Mouse (Mus musculus) kidney, embryonic 14.5 days (tissue): ENCODE measurements around the gene Cfap54. TPM values are rescaled to one million over a fixed set of nuclear protein-coding genes. Genes with fewer than 3 reads are reported as not detected.

Experiments
- ATAC-seq: fragments of 200-750 bp; cut with Nextera tagmentation; 2 replicates; pipeline ENCODE4 v1.8.0; 2017; ENCODE audit warnings: moderate number of reproducible peaks, mild to moderate bottlenecking, moderate TSS enrichment, moderate library complexity; ENCODE audit not compliant: low FRiP score, low TSS enrichment
- H3K27ac ChIP-seq: fragments of 300-500 bp; sonication (generic); 2 replicates; pipeline ENCODE4 v1.5.1; 2014; ENCODE audit warnings: low read depth, mild to moderate bottlenecking, low read length, moderate library complexity, mixed read lengths
- H3K27me3 ChIP-seq: fragments of 300-500 bp; sonication (generic); 2 replicates; pipeline ENCODE4 v1.6.1; 2014; ENCODE audit warnings: mild to moderate bottlenecking, low read length; ENCODE audit not compliant: control insufficient read depth, insufficient read depth
- H3K36me3 ChIP-seq: fragments of 300-500 bp; sonication (generic); 2 replicates; pipeline ENCODE4 v1.6.1; 2014; ENCODE audit warnings: low read length, mixed read lengths; ENCODE audit not compliant: control insufficient read depth, insufficient read depth
- H3K4me1 ChIP-seq: fragments of 300-500 bp; sonication (generic); 2 replicates; pipeline ENCODE4 v1.6.1; 2014; ENCODE audit warnings: low read length, mixed read lengths; ENCODE audit not compliant: control insufficient read depth, insufficient read depth
- H3K4me2 ChIP-seq: fragments of 300-500 bp; sonication (generic); replicated peaks from 2 replicates; pipeline ENCODE4 v1.6.1; 2014; ENCODE audit warnings: low read depth, mild to moderate bottlenecking, low read length
- H3K4me3 ChIP-seq: fragments of 300-500 bp; sonication (generic); 2 replicates; pipeline ENCODE4 v1.5.1; 2014; ENCODE audit warnings: mild to moderate bottlenecking, low read length
- H3K9ac ChIP-seq: fragments of 300-500 bp; sonication (generic); 2 replicates; pipeline ENCODE4 v1.6.1; 2014; ENCODE audit warnings: low read depth, mild to moderate bottlenecking, low read length, moderate library complexity
- H3K9me3 ChIP-seq: fragments of 300-500 bp; sonication (generic); 2 replicates; pipeline ENCODE4 v1.6.1; 2016; ENCODE audit warnings: low read length; ENCODE audit not compliant: control insufficient read depth
- WGBS: fragments of 180-500 bp; shearing (Covaris S2); extraction: QIAGEN DNeasy Blood & Tissue Kit; methylation state at CpG from one replicate; pipeline ENCODE4 v1.1.7; 2014; 5-methylcytosine and 5-hydroxymethylcytosine counted together
- polyA plus RNA-seq: library from polyadenylated mRNA; unstranded; fragments of >200 nt; fragmentation: Nextera tagmentation; extraction: Ambion mirVana; gene quantifications from 2 replicates; pipeline ENCODE4 v1.2.1, GENCODE M21; 2014

Gene Cfap54
- polyA plus RNA-seq, 1 experiment from 2014 or later, result 0.49 TPM

DNA sequence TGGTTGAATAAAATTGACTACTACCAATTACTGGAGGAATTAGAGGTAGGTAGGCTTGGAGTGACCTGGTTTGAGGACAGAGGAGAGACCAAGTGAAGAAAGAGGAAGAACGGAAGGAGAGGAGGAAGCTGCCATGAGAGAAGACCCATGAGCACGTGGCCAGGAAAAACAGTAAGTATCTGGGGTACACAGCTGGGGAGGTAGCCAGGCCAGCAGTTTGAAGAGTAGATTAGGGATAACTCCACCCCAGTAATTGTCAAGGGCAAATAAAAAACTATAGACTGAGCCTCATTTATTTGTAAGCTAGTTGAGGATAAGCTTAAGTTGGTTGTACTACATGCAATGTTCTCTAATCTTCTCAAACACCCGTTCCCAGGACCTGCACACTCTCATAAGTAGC lies 116.3 kb downstream of the Cfap54 start:
- 76% methylated on average over 3 of the region's 3 CpGs for WGBS
- no peaks in the 10 kb centered on the region for H3K4me1 ChIP-seq
- no peaks in the 10 kb centered on the region for H3K36me3 ChIP-seq

GRCm38 (mm10) chr10:92950044-92950443 lies 131.4 kb downstream of the Cfap54 start:
- Histone ChIP-seq H3K9ac (no peak overlapping the region), H3K27ac (no peak overlapping the region), H3K36me3 (no peaks in the 10 kb centered on the region), H3K4me3 (no peak overlapping the region), H3K9me3 (no peaks in the 10 kb centered on the region), H3K4me1 (no peaks in the 10 kb centered on the region), H3K27me3 (no peaks in the 10 kb centered on the region), H3K4me2 (no peak overlapping the region)
- 86% methylated on average over 1 of the region's 1 CpGs for WGBS
- ATAC-seq, result no peak

More for the DNA sequence above, 116.3 kb downstream of the Cfap54 start:
- Histone ChIP-seq H3K4me3 (no peak overlapping the region), H3K27me3 (no peaks in the 10 kb centered on the region), H3K27ac (no peak overlapping the region), H3K9me3 (no peaks in the 10 kb centered on the region), H3K9ac (no peak overlapping the region), H3K4me2 (no peak overlapping the region)
- ATAC-seq, result no peak

GRCm38 (mm10) chr10:92942848-92943645 lies 138.4 kb downstream of the Cfap54 start:
- Histone ChIP-seq H3K27me3 (no peaks in the 10 kb centered on the region), H3K36me3 (no peaks in the 10 kb centered on the region), H3K9me3 (no peaks in the 10 kb centered on the region), H3K9ac (no peak overlapping the region), H3K4me1 (no peaks in the 10 kb centered on the region), H3K4me3 (no peak overlapping the region), H3K4me2 (no peak overlapping the region), H3K27ac (no peak overlapping the region)
- 79% methylated on average over 7 of the region's 7 CpGs for WGBS
- no peak for ATAC-seq

- H3K9ac ChIP-seq, result no peak overlapping the region
- no peak for ATAC-seq
- no peaks in the 10 kb centered on the region for H3K27me3 ChIP-seq
- no peak overlapping the region for H3K4me3 ChIP-seq
- H3K27ac ChIP-seq, result no peak overlapping the region
- no peak overlapping the region for H3K4me2 ChIP-seq
- no peaks in the 10 kb centered on the region for H3K36me3 ChIP-seq
- no peaks in the 10 kb centered on the region for H3K9me3 ChIP-seq
- 71% methylated on average over 1 of the region's 1 CpGs for WGBS
- no peaks in the 10 kb centered on the region for H3K4me1 ChIP-seq
Observed at GRCm38 (mm10) chr10:92941616-92942015, 139.8 kb downstream of the Cfap54 start.

DNA sequence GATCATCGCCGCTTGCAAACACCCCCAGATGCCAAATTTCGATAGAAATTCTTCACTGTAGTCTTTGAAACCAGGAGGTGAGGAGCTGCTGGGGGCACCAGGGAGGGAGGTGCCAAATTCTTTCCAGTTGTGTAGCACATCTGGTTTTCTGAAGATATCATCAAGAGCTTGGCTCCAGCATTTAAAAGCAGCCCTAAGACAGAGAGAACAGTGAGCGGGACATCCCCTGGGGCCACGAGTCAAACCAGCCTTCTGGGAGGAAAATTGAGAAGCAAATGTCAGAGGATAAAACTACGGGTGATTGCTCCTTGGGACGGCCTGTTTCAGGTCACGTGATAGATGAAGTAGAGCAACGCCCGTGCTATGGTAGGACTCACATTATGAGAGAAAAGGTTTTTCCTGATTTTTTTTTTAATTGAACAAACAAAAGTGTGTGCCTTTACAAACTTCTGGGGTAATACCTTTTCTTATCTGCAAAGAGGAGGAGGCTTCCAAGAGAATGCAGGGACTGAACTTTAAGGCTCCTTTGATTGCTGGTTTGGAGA lies 143.6 kb downstream of the Cfap54 start:
- no peak overlapping the region for H3K9ac ChIP-seq
- no peaks in the 10 kb centered on the region for H3K36me3 ChIP-seq
- 0 out of 2 replicates have a peak, but pooled peaks have one; percentile 28 for ATAC-seq
- 36% methylated on average over 10 of the region's 10 CpGs for whole genome bisulfite sequencing
- no peak overlapping the region for H3K4me2 ChIP-seq
- H3K4me3 ChIP-seq, result no peak overlapping the region
- H3K27me3 ChIP-seq, result no peaks in the 10 kb centered on the region
- H3K9me3 ChIP-seq, result no peaks in the 10 kb centered on the region
- H3K27ac ChIP-seq, result no peak overlapping the region
- H3K4me1 ChIP-seq, result no peaks in the 10 kb centered on the region

DNA sequence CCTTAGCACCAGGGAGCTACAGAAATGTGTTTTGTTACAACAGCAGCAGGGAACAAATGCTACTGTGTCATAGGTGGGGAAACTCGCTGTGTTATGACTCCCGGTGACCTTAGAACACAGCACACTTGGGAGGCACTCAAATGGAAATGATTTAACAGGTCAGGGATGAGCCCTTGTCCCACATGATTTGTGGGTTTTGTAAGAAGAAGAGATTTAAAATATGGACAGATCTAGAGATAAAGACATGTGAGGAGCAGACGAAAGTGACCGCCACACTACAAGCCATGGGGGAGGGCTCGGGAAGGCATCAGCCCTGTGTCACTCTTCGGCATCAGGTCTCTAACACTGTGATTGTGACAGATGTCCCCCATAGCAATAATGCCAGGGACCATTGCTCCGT lies 144.3 kb downstream of the Cfap54 start:
- H3K27me3 ChIP-seq, result no peaks in the 10 kb centered on the region
- H3K9me3 ChIP-seq, result no peaks in the 10 kb centered on the region
- H3K27ac ChIP-seq, result no peak overlapping the region
- H3K4me2 ChIP-seq, result no peak overlapping the region
- no peak overlapping the region for H3K9ac ChIP-seq
- no peaks in the 10 kb centered on the region for H3K36me3 ChIP-seq
- 36% methylated on average over 7 of the region's 7 CpGs for whole genome bisulfite sequencing
- no peaks in the 10 kb centered on the region for H3K4me1 ChIP-seq
- ATAC-seq, result 0 out of 2 replicates have a peak, but pooled peaks have one; percentile 35
- no peak overlapping the region for H3K4me3 ChIP-seq

GRCm38 (mm10) chr10:92934506-92934905 lies 146.9 kb downstream of the Cfap54 start:
- H3K9me3 ChIP-seq, result no peaks in the 10 kb centered on the region
- no peaks in the 10 kb centered on the region for H3K4me1 ChIP-seq
- H3K36me3 ChIP-seq, result no peaks in the 10 kb centered on the region
- H3K27ac ChIP-seq, result no peak overlapping the region
- WGBS, result 29% methylated on average over 5 of the region's 5 CpGs
- H3K4me2 ChIP-seq, result no peak overlapping the region
- H3K27me3 ChIP-seq, result no peaks in the 10 kb centered on the region
- H3K4me3 ChIP-seq, result no peak overlapping the region
- no peak for ATAC-seq
- H3K9ac ChIP-seq, result no peak overlapping the region

DNA sequence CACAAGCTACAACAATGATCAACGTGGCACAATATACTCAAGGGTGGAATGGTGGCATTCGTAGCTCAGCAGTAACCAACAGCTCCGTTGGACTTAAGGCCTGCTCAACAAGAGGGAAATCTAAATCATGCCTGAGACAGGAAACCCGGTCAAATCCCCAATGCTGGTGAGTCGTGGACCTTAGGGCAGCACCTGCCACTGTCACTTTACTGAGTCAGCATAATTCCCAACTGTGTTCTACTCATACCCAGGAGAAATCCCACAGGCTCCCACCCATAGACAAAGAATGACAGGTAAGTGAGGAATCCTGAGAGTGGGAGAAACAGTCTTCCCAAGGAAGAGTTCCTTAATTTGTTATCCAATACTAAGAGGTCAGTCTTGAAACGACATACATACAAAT lies 147.8 kb downstream of the Cfap54 start:
- Histone ChIP-seq H3K27me3 (no peaks in the 10 kb centered on the region), H3K4me3 (no peak overlapping the region), H3K36me3 (no peaks in the 10 kb centered on the region), H3K9ac (no peak overlapping the region), H3K27ac (no peak overlapping the region), H3K9me3 (no peaks in the 10 kb centered on the region), H3K4me1 (no peaks in the 10 kb centered on the region), H3K4me2 (no peak overlapping the region)
- WGBS, result 74% methylated on average over 6 of the region's 6 CpGs
- no peak for ATAC-seq

DNA sequence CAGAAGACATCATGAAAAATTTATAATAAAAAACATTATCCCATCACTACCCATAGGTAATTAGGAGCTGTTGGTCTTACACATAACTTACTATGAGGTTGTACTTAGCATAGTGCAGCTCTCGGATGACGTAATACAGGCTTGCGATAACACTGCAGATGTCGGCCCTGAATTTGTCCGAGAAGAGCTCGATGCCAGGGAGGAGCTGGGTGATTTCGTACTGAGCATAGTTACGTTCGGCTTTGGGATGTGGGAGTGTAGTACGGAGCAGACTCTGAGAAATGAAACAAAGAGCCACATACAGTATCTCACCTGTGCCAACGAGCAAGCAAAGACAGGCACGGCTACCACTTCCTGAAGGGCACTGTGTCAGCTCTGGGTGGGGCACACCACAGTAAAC lies 149.0 kb downstream of the Cfap54 start:
- no peak overlapping the region for H3K9ac ChIP-seq
- H3K36me3 ChIP-seq, result no peaks in the 10 kb centered on the region
- H3K4me3 ChIP-seq, result no peak overlapping the region
- no peak overlapping the region for H3K4me2 ChIP-seq
- no peaks in the 10 kb centered on the region for H3K9me3 ChIP-seq
- H3K27me3 ChIP-seq, result no peaks in the 10 kb centered on the region
- no peak for ATAC-seq
- no peaks in the 10 kb centered on the region for H3K4me1 ChIP-seq
- 85% methylated on average over 12 of the region's 12 CpGs for WGBS
- no peak overlapping the region for H3K27ac ChIP-seq
